Mouse (Mus musculus) left cerebral cortex, postnatal 4 days (tissue): ENCODE results near the gene Palm2. TPM values are rescaled to one million over a fixed set of nuclear protein-coding genes. Genes with fewer than 3 reads are reported as not detected.

Experiments used
- DNase-seq: peaks from one replicate; pipeline ENCODE4 v3.0.0-alpha.2; 2022
- intact Hi-C: fragments of 180-260 bp; cut with DNase I; formaldehyde crosslinking; loops from one replicate; pipeline ENCODE4 v1.15.1; 2025
- total RNA-seq, 2 experiments: library from RNA; stranded (reverse); gene quantifications; 2 replicates each; pipeline ENCODE4 v1.2.3; 2021

Gene Palm2
- total RNA-seq, 2 experiments from 2014 or later, result 74.0 to 80.4 TPM

DNA sequence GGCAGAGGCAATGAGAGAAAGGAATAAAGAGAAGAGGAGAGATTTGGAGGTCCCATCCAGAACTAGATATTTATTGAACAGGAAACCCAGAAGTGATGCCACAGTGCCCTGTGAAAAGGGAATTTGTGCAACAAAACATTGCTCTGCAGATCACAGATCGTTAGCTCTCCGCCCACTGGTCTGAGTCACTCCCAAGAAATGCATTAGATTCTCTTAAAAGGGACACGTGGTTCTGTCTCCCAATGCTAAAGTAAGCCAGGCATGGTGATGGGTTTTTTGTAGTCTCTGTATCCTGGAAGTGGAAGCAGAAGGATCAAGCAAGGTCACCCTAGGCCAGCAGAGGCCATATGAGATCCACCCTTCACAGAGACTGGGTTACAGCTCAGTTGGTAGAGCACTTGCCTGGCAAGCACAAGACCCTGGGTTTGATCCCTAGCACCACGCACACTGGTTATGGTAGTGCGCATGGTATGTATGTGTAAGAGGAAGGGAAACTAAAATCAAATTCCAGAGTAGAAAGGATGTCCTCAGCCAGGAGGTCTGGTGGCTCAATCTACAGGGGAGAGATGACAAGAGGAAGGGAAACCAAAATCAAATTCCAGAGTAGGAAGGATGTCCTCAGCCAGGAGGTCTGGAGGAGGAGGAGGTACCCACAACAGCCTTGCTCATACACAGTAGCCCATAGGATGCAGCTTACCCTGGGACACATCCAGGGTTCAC is 218.3 kb downstream of the Palm2 start:
- DNase-seq, result no peak
- intact Hi-C loops, result no loop called here

- intact Hi-C loops, result no loop called here
- DNase-seq, result no peak
Measured at GRCm38 (mm10) chr4:57655966-57656365, 221.9 kb downstream of the Palm2 start.

DNA sequence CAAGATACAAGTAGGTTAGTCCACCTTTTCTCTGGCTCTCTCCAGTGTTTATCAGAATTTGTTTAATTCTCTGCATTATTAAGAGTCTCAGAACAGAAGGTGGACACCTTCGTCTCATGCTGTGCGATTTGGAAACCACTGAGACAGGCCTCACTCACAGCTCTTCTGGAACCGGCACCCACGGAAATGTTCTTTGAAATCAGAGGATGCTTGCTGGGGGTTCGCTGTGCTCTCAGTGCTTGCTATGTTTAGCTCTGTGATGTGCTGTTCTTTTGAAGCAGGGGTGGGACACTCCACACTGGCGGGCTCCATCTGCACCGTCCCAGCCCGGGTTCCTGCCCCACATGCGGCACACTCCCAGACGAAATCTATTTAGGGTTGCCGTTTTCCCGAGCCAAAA is 222.3 kb downstream of the Palm2 start:
- DNase-seq, result no peak
- intact Hi-C loops, result no loop called here

DNA sequence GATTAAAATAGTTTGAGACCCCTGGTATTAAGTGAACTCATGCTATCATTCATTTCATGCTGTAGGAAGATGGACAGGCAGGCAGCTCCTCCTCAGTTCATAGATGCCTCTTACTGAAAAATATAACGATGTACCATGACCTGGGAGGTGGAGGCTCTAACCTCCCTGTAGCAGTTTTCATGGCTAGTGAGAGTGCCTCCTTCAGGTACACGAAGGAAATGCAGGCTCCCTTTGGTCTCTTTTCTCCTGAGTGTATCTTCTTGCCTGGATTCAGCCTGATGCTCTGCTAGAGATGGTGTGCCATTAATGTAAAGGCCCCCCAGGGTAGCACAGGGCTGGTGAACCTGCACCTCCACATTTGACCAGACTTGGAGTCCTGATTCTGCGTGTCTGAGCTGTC is 222.8 kb downstream of the Palm2 start:
- intact Hi-C loops, result no loop called here
- DNase-seq, result no peak

GRCm38 (mm10) chr4:57660470-57660869 is 226.4 kb downstream of the Palm2 start:
- intact Hi-C loops, result no loop called here

GRCm38 (mm10) chr4:57666101-57666500 is 232.1 kb downstream of the Palm2 start:
- no peak for DNase-seq
- intact Hi-C loops, result no loop called here

More at GRCm38 (mm10) chr4:57660470-57660869, 226.4 kb downstream of the Palm2 start:
- DNase-seq, result no peak

DNA sequence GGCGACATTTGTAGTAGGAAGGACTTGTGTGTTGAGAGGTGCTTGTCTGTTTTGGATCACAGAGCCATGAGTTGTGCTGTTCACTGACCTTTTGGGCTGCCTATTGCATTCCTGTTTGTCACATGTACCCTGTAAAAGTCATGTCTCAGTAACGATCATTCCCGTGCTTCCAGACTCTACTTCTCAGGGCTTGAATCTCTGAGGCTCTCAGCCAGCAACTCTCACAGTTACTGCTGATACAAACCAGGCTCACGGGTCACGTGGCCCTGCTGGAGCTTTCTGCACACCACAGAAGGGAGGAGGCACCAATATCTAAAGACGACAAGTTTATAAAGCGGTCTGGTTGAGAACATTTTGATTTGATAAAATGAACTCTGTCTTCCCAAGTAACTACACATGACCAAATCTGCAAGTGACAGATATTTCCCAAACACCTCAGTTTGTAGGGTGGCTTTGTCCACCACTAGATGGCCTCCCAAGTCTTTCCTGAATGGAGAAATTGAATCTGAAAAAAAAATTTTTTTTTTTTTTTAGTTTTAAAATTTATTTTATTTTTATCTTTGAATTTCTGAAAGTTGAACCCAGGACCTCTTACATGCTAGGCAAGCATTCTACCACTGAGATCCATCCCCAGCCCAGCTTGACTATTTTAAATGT is 236.9 kb downstream of the Palm2 start:
- DNase-seq, result no peak
- intact Hi-C loops, result loop anchor here (10.0 kb wide), 2 partner anchors 114 to 234 kb away; no protein-coding TSS in a partner anchor

DNA sequence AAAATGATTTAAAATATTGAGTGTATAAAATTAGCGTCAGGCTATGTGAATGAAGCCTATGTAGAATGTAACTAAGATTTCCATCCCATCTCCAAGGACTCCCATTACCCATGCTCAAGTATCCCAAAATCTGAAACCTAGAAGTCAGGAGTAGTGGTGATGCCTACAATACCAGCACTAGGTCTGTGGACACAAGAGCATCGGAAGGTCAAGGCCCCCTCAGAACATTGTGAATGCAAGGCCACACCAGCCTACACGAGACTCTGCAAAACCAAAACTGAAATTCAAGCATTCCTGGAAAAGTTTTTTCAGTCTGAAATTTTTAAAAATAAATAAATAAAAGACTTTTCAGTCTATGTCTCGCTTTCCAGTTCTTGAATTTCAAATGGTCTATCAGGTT is 238.5 kb downstream of the Palm2 start:
- DNase-seq, result no peak
- intact Hi-C loops, result loop anchor here (10.0 kb wide), 2 partner anchors 112 to 232 kb away; no protein-coding TSS in a partner anchor

GRCm38 (mm10) chr4:57672996-57673906 is 239.2 kb downstream of the Palm2 start:
- DNase-seq, result peak; percentile 88
- intact Hi-C loops, result loop anchor here (10.0 kb wide), 2 partner anchors 112 to 232 kb away; no protein-coding TSS in a partner anchor

DNA sequence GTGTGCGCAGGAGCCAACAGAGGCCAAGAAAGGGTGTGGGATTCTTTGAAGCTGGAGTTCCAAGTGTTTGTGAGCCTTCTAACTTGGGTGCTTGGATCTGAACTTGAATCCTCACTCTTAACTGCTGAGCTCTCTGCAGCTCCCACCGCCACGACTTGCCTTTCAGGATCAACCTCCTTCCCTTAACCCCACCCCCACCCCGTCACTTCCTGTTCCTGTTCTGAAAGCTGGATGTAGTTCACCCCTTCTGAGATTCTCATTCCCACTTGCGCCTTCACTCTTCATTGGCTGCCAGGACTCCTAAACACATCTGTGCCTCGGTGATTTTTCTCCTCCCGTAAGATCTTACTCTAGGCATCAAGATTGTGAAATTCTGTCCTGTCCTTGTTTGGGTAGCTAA is 240.3 kb downstream of the Palm2 start:
- intact Hi-C loops, result loop anchor here (10.0 kb wide), 2 partner anchors 110 to 230 kb away; no protein-coding TSS in a partner anchor
- DNase-seq, result no peak

DNA sequence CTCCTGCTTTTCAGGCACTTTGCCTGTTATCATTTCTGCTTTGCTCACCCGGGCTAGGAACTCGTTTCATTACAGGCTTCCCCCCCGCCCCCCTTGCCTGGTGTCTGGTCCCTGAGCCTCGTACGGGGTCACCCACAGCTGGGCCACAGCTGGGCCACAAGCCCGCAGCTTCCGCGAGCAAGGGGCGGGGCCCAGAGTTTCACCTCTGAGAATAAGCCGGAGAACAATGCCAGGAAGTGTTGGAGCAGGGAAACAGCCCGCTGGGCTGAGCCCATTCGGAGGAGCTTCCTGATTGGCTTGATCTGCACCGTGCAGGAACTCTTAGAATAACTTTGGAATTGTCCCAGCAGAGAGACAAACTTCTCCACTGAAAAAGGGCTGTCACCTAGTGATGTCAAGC is 241.3 kb downstream of the Palm2 start:
- intact Hi-C loops, result loop anchor here (10.0 kb wide), 2 partner anchors 109 to 229 kb away; no protein-coding TSS in a partner anchor
- DNase-seq, result peak; percentile 7

DNA sequence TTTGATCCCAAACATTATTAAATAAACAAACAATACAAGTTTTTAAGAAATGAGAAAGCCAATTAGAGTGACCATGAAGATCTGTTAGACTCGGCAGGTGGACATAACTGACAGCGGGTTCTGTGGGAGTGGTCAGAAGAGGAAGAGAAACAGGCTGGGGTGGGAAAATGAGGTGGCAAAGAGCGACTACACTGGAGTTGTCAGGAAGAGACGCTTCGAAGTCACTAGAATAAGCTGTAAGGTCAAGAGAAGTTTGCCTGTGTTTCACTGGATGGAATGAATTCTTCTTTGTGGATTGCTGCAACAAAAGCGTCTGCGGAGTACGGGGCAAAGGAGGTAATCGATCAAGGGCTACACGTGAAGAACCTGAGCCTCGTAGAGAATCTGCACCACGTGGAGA is 243.9 kb downstream of the Palm2 start:
- intact Hi-C loops, result loop anchor here (10.0 kb wide), 2 partner anchors 107 to 227 kb away; no protein-coding TSS in a partner anchor
- no peak for DNase-seq

DNA sequence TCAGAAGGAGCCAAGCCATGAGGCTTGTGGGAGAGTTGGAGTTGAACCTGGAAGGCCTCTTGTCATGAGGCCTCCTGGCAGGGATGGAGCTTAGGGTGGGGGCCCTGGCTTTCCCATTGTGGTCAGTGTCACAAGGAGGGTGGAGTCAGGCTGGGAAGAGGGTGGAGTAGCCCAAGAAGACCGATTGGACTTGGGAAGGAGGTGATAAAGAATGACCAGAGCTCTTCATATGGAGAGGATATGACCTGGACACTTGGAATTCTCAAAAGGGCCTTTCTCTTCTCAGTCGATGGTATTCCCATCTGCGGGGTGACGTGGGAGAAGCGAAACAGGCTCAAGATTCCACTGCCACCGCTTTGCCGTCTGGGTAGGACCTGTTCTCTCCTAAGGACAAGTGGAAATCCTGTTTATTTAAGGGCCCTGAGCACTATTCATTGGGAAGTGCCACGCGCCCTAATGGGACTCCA is 245.0 kb downstream of the Palm2 start:
- intact Hi-C loops, result loop anchor here (10.0 kb wide), 2 partner anchors 106 to 226 kb away; no protein-coding TSS in a partner anchor
- DNase-seq, result no peak

DNA sequence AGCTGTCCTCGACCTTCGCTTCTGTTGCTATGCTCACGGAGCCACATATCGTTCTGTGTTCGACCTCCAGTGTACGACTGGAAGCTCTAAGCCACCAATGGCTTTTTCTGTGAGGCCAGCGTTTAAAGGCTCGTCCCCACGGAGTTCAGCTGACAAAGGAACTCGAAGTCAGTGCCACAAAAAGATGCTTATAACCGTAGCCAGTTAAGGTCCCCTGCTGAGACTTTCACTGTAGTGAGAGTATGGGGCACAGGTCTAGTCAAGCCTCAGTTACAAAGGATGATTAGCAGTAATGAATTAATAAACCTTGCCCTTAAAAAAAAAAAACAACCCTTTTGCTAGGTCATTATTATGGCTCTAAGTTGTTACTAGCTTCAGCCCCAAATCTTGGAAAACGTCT is 246.1 kb downstream of the Palm2 start:
- DNase-seq, result no peak
- intact Hi-C loops, result no loop called here

GRCm38 (mm10) chr4:57681511-57681910 is 247.5 kb downstream of the Palm2 start:
- intact Hi-C loops, result no loop called here
- peak; percentile 27 for DNase-seq

DNA sequence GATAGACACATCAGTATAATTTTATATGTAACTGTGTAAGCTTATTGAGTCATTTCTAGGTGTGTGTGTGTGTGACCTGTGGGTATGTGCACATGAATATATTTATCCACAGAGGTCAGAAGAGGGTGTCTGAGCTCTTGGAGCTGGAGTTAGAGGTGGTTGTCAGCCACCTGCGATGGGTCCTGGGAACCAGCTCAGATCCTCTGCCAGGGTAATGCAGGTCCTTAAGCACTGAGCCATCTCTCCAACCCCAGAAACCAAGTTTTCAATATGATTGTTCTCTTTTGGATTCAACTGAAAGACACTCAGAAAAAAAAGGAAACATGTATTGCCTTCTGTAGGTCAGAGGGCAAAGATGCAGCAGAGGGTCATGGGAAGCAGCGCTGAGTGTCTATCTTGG is 248.3 kb downstream of the Palm2 start:
- DNase-seq, result no peak

DNA sequence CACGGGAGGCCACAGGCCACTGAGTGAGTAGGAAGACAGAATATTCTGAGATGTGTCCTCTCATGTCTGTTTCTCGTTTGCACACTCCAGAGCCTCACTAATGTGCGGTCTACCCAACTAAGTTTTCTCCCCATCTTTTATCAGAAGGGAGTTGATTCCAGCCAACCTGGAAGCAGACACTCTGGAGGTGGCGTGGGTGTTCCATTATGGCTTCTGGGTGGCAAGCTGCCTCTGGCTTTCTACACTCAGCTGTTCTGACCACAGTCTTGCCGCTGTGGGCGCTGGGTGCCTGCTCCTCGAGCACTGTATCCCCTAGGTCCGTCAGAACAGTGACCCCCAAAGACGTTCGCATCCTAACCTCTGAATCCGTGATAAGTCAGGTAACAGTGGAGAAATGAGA is 248.9 kb downstream of the Palm2 start:
- DNase-seq, result no peak
- intact Hi-C loops, result no loop called here

More for the DNA sequence above, 248.3 kb downstream of the Palm2 start:
- intact Hi-C loops, result no loop called here

DNA sequence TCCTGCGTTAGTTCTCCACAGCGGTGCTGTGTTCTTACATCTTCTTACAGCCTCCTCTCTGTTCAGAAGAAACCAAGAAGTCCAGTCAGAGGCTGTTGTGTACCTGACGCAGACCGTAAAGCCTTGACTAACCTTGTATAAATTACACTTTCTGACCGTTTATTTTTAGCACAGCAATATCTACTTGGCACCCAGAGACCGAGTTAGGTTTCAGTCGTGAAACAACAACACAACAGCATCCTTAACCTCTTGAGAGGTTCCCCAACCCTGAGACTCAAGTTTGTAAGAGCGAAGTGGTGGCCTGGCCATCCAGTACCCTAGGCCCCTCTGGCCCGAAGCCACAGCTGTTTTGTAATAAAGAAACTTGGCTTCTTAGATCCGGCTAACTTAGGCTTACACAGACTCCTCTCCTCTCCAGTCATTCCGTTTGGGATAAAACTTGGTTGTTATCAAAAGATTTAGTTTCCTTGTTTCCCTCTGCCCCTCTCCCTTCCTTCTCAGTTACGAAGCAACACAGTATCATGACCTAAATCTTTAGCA is 250.7 kb downstream of the Palm2 start:
- DNase-seq, result no peak
- intact Hi-C loops, result no loop called here

DNA sequence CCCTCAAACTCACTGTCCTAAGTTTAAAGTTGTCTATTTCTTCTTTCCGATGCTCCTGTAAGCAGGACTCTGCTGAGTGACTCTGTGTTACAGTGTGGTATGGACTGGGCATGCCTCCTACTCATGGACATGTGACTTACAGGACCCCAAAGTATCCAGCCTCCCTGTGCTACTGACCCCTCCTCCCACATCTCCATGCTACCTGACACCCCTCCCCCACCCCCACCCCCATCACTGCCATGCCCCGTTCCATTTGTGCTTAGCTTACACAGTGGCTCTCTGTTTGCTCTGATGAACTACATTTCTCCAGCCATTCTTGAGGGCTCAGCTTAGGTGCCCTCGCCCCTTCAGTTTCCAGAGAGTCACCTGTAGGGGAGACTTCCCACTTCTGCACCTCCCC is 252.7 kb downstream of the Palm2 start:
- intact Hi-C loops, result no loop called here
- no peak for DNase-seq

DNA sequence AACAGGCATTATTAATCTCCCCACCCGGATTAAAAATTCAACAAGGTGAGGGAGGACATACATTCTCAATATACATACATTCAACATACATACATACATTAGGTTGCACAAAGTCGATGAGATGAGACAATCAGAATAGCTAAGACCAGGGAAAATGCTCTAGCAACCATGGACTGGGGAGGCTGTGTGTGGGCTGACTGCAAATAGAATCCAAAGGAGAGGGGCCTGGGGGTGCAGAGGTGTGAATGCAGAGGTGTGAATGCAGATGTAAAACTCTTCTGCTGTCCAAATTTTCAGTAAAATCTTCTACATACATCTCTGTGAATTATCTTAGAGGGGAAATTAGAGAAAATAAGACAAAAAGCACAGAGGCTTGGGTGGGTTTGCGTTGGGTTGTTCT is 253.5 kb downstream of the Palm2 start:
- intact Hi-C loops, result no loop called here
- no peak for DNase-seq
